Mouse (Mus musculus) bone marrow macrophage, adult 2 months (primary cell): ENCODE data around the gene Wdhd1.

Experiments
- CTCF ChIP-seq: IDR thresholded peaks from 2 replicates; pipeline ENCODE4 v1.5.1; 2012; ENCODE audit warnings: low read depth, mild to moderate bottlenecking, low read length, moderate library complexity
- POLR2A ChIP-seq: IDR thresholded peaks from 2 replicates; pipeline ENCODE4 v1.6.1; 2012; ENCODE audit warnings: mild to moderate bottlenecking, low read depth, low read length, borderline replicate concordance

DNA sequence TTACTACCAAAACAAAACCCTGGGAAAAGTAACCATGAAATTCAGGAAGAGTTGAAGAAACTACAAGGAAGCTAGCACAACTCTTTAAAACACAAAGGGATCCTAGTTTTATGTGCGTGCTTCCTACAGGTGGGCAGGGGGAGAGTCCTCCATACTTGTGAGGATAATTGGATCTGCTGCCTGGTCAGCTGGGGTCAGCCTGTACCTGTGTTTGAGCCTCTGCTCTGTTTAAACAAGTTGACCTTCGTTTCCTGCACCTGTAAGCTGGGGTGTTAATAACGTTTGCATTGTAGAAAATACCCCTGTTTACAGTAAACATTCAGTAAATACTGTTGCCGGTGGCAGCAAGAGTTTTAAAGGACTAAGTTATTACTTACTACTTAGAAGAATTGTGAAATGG lies 29.3 kb upstream of the Wdhd1 start:
- no peak for TF ChIP-seq POLR2A
- no peak for TF ChIP-seq CTCF
